Comparison of ENCODE assay signal across 8 mouse cellular contexts in the genomic region with DNA sequence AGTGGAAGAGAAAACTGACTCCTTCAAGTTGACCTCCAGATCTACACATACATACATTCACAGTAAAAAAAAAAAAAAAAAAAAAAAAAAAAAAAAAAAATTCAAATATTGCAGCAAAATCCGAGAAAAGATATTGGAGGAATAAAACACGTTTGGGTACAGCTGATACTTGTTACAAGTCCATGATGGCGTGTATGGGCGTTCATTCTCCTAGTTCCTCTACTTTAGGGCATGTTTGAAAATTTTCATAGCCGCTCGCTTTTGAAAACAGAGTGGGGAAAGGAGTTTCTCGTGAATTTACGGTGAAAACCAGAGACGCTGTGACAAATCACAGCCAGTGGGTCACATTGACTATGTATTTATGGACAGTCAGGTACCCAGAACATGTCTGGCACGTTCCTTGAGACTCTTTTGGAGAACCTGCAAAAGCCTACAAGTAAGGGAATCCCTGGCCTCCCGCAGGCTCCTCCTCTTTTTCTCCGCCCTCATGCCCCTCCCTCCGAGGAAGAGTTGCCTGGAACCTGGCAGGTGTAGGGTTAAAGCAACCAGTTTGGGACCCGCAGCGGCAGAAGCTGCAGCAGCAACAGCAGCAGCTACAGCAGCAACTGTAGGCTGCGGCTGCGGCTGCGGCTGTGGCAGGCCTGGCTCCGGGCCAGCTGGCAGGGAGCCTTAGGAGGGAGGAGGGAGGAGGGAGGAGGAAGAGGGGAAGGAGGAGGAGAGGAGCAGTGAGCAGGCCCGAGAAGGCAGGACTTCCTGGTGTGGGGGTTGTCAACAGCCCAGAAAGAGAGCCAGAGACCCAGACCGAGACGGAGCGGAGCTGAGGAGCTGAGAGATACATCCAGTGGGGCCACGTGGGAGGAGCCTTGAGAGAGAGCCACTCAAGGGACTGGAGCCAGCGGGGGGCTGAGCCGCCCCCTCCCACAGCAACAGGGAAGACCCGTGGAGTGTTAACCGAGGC. TPM values are rescaled to one million over a fixed set of nuclear protein-coding genes. Genes with fewer than 3 reads are reported as not detected.
A peak's percentile ranks its signal among the peaks of the same experiment; 100 is the strongest.
DNase-seq lines count a peak whose midpoint lies in the region; ATAC-seq and TF ChIP-seq lines count a peak whose summit lies in the region.

TSS of gene Tsc22d4 (plus strand) at position 517 of the 958 bp plus-strand sequence.

- no peaks in the 10 kb centered on the region for H3K9me3 ChIP-seq in embryonic facial prominence, embryonic 13.5 days
- H3K9me3 ChIP-seq in limb, embryonic 13.5 days, result no peaks in the 10 kb centered on the region
- no peaks in the 10 kb centered on the region for H3K9me3 ChIP-seq in midbrain, embryonic 15.5 days

- no peaks in the 10 kb centered on the region for H3K27me3 ChIP-seq in embryonic facial prominence, embryonic 13.5 days
- H3K27me3 ChIP-seq in kidney, adult 2 months (replicated peaks; ENCODE audit: control insufficient read depth, insufficient read depth, low read length), result no peaks in the 10 kb centered on the region
- H3K27me3 ChIP-seq in limb, embryonic 13.5 days, result no peaks in the 10 kb centered on the region
- no peaks in the 10 kb centered on the region for H3K27me3 ChIP-seq in midbrain, embryonic 15.5 days (replicated peaks)
- H3K27me3 ChIP-seq in spleen, adult 2 months (ENCODE audit: control insufficient read depth, insufficient read depth, low read length), result no peaks in the 10 kb centered on the region; the same call in 1 of the 2 replicates

- peaks cover 4% of the 10 kb centered on the region for H3K36me3 ChIP-seq in embryonic facial prominence, embryonic 13.5 days
- no peaks in the 10 kb centered on the region for H3K36me3 ChIP-seq in kidney, adult 2 months (ENCODE audit: control insufficient read depth, insufficient read depth, low read length)
- peaks cover 7% of the 10 kb centered on the region for H3K36me3 ChIP-seq in limb, embryonic 13.5 days
- H3K36me3 ChIP-seq in midbrain, embryonic 15.5 days (replicated peaks), result no peaks in the 10 kb centered on the region
- H3K36me3 ChIP-seq in spleen, adult 2 months (ENCODE audit: control insufficient read depth, insufficient read depth, low read length), result no peaks in the 10 kb centered on the region; the same call in 1 of the 2 replicates

- peak; percentile 92 for TF ChIP-seq POLR2A in kidney, adult 2 months (IDR thresholded peaks at IDR 0.05; ENCODE audit: low read depth, low read length)
- TF ChIP-seq POLR2A in spleen, adult 2 months (IDR thresholded peaks at IDR 0.05; ENCODE audit: low read depth, low read length), result peak; percentile 88

- peak within 1 kb of the TSS; percentile 69 for H3K4me3 ChIP-seq in embryonic facial prominence, embryonic 13.5 days
- peak within 1 kb of the TSS; percentile 71 for H3K4me3 ChIP-seq in kidney, adult 2 months (ENCODE audit: insufficient read depth, low read depth, low read length)
- H3K4me3 ChIP-seq in limb, embryonic 13.5 days, result peak within 1 kb of the TSS; percentile 83
- H3K4me3 ChIP-seq in midbrain, embryonic 15.5 days, result peak within 1 kb of the TSS; percentile 60
- H3K4me3 ChIP-seq in spleen, adult 2 months (ENCODE audit: extremely low read depth, insufficient read depth, insufficient read length), result peak within 1 kb of the TSS; percentile 90

- peak within 1 kb of the TSS; percentile 99 for H3K4me2 ChIP-seq in embryonic facial prominence, embryonic 13.5 days
- H3K4me2 ChIP-seq in limb, embryonic 13.5 days (replicated peaks), result peak within 1 kb of the TSS; percentile 99
- H3K4me2 ChIP-seq in midbrain, embryonic 15.5 days, result peak within 1 kb of the TSS; percentile 87

- H3K9ac ChIP-seq in embryonic facial prominence, embryonic 13.5 days, result peak within 1 kb of the TSS; percentile 90
- peak within 1 kb of the TSS; percentile 90 for H3K9ac ChIP-seq in limb, embryonic 13.5 days
- peak within 1 kb of the TSS; percentile 63 for H3K9ac ChIP-seq in midbrain, embryonic 15.5 days

- peak; percentile 85 for ATAC-seq in embryonic facial prominence, embryonic 13.5 days (ENCODE audit: insufficient number of reproducible peaks, insufficient read depth, low FRiP score, low TSS enrichment, low read depth)
- peak; percentile 87 for ATAC-seq in limb, embryonic 13.5 days (ENCODE audit: low FRiP score, low read depth)
- ATAC-seq in midbrain, embryonic 15.5 days (replicated peaks), result peak; percentile 66

- 3% methylated on average over 28 of the region's 28 CpGs for WGBS in embryonic facial prominence, embryonic 13.5 days
- WGBS in kidney, adult 2 months, result 3% methylated on average over 28 of the region's 28 CpGs
- 3% methylated on average over 28 of the region's 28 CpGs for WGBS in limb, embryonic 13.5 days
- 5% methylated on average over 28 of the region's 28 CpGs for WGBS in midbrain, embryonic 15.5 days
- WGBS in spleen, adult 2 months, result 2% methylated on average over 28 of the region's 28 CpGs

- H3K27ac ChIP-seq in embryonic facial prominence, embryonic 13.5 days, result peak within 1 kb of the TSS; percentile 98
- H3K27ac ChIP-seq in kidney, adult 2 months (ENCODE audit: insufficient read depth, low read depth, low read length), result peak within 1 kb of the TSS; percentile 78
- H3K27ac ChIP-seq in limb, embryonic 13.5 days, result peak within 1 kb of the TSS; percentile 97
- peak within 1 kb of the TSS; percentile 88 for H3K27ac ChIP-seq in midbrain, embryonic 15.5 days
- peak within 1 kb of the TSS; percentile 99 for H3K27ac ChIP-seq in spleen, adult 2 months (ENCODE audit: insufficient read depth, low read length)

- no peak for TF ChIP-seq CTCF in kidney, adult 2 months (conservative IDR thresholded peaks at IDR 0.05; ENCODE audit: insufficient read depth, insufficient read length, low read depth, low read length)
- no peak for TF ChIP-seq CTCF in spleen, adult 2 months (IDR thresholded peaks at IDR 0.05; ENCODE audit: extremely low read depth, insufficient read depth, insufficient read length, insufficient replicate concordance)

- peaks cover 39% of the 10 kb centered on the region for H3K4me1 ChIP-seq in embryonic facial prominence, embryonic 13.5 days
- H3K4me1 ChIP-seq in kidney, adult 2 months (ENCODE audit: control insufficient read depth, insufficient read depth, low read length), result 0 out of 2 replicates have a peak, but pooled peaks cover 6% of the 10 kb centered on the region
- peaks cover 37% of the 10 kb centered on the region for H3K4me1 ChIP-seq in limb, embryonic 13.5 days
- peaks cover 49% of the 10 kb centered on the region for H3K4me1 ChIP-seq in midbrain, embryonic 15.5 days
- H3K4me1 ChIP-seq in spleen, adult 2 months (ENCODE audit: control insufficient read depth, insufficient read depth, insufficient read length), result peaks cover 18% of the 10 kb centered on the region

- DNase-seq in A20 (ENCODE audit: low read depth, low spot score), result peak; percentile 95
- DNase-seq in adrenal gland, postnatal 4 days (ENCODE audit: low spot score in 2 of 2), result peak; percentile 87 to 89
- peak; percentile 95 to 97 for DNase-seq in heart, adult 18-20 months
- DNase-seq in kidney, adult 2 months, result peak; percentile 96
- peak; percentile 78 to 87 for DNase-seq in spleen, adult 2 months (ENCODE audit: low read depth in 1 of 2, low spot score in 2 of 2)

RNA-seq across cellular contexts. Expression of gene Tsc22d4, which starts in this region (rescaled TPM):
- total RNA-seq in adrenal gland, postnatal 4 days (2021), result 100 to 1,000 TPM; 138 to 140 TPM
- 129 and 134 TPM in 2 replicates for polyA plus RNA-seq in embryonic facial prominence, embryonic 13.5 days (2015; fragmentation: Nextera tagmentation; extraction: Ambion mirVana)
- total RNA-seq in heart, adult 18-20 months (2021), result 100 to 1,000 TPM; 240 to 253 TPM
- polyA plus RNA-seq in kidney, adult 2 months (2012; rRNA removed), result 71.2 and 78.4 TPM in 2 replicates
- polyA plus RNA-seq in limb, embryonic 13.5 days (2015; fragmentation: Nextera tagmentation; extraction: Ambion mirVana), result 128 and 134 TPM in 2 replicates
- polyA plus RNA-seq in midbrain, embryonic 15.5 days (2015; fragmentation: Nextera tagmentation; extraction: Ambion mirVana), result 58.0 and 59.8 TPM in 2 replicates
- polyA plus RNA-seq in spleen, adult 2 months (2012; rRNA removed), result 133 and 180 TPM in 2 replicates

Comparison
In these comparisons a context has a peak if more than half of its experiments do, and no peak if none do; other contexts are left out.
1. Peak in every context shown above with its lines: DNase-seq, ATAC-seq, H3K4me3 ChIP-seq and H3K27ac ChIP-seq.